Mouse (Mus musculus): ENCODE measurements at regions not wholly inside any gene's neighbourhood (a gene's known extent, or its start where the extent isn't known, plus 50 kb on each side); places are given as distances from the start of the nearest gene placed in this dataset.
A peak's percentile ranks its signal among the peaks of the same experiment; 100 is the strongest.

GRCm38 (mm10) chr6:147726987-147727386 lies 251.4 kb downstream of the Ccdc91 start:
- Histone ChIP-seq H3K4me1 (ENCODE audit: control insufficient read depth, insufficient read depth, low read length) (no peaks in the 10 kb centered on the region), H3K4me3 (ENCODE audit: insufficient read depth, low read depth, low read length) (no peak overlapping the region), H3K27me3 (ENCODE audit: control insufficient read depth, insufficient read depth, low read length) (no peaks in the 10 kb centered on the region), H3K36me3 (ENCODE audit: control insufficient read depth, insufficient read depth, low read length) (no peaks in the 10 kb centered on the region), H3K27ac (replicated peaks; ENCODE audit: insufficient read depth, low read depth, low read length) (no peak overlapping the region), H3K79me2 (ENCODE audit: control insufficient read depth, insufficient read depth, low read length) (no peaks in the 10 kb centered on the region), H3K9ac (ENCODE audit: low read depth, low read length) (no peak overlapping the region)
- WGBS: 82% methylated on average over 4 of the region's 4 CpGs
- no peak for DNase-seq (ENCODE audit: extremely low read depth, low read depth, low spot score)
- TF ChIP-seq CTCF (IDR thresholded peaks at IDR 0.05; ENCODE audit: low read depth, low read length): no peak
- no peak for TF ChIP-seq POLR2A (IDR thresholded peaks at IDR 0.05; ENCODE audit: extremely low read depth, insufficient read depth, low read length)

GRCm38 (mm10) chr6:147727644-147728533 lies 252.3 kb downstream of the Ccdc91 start:
- WGBS: 87% methylated on average over 6 of the region's 6 CpGs
- no peak overlapping the region for H3K4me3 ChIP-seq (ENCODE audit: insufficient read depth, low read depth, low read length)
- no peaks in the 10 kb centered on the region for H3K36me3 ChIP-seq (ENCODE audit: control insufficient read depth, insufficient read depth, low read length)
- no peak overlapping the region for H3K9ac ChIP-seq (ENCODE audit: low read depth, low read length)
- H3K4me1 ChIP-seq (ENCODE audit: control insufficient read depth, insufficient read depth, low read length): no peaks in the 10 kb centered on the region
- no peak for DNase-seq (ENCODE audit: extremely low read depth, low read depth, low spot score)
- H3K79me2 ChIP-seq (ENCODE audit: control insufficient read depth, insufficient read depth, low read length): no peaks in the 10 kb centered on the region
- H3K27ac ChIP-seq (replicated peaks; ENCODE audit: insufficient read depth, low read depth, low read length): no peak overlapping the region
- H3K27me3 ChIP-seq (ENCODE audit: control insufficient read depth, insufficient read depth, low read length): no peaks in the 10 kb centered on the region
- TF ChIP-seq POLR2A (IDR thresholded peaks at IDR 0.05; ENCODE audit: extremely low read depth, insufficient read depth, low read length) (no peak), CTCF (IDR thresholded peaks at IDR 0.05; ENCODE audit: low read depth, low read length) (no peak)

- no peaks in the 10 kb centered on the region for H3K36me3 ChIP-seq (ENCODE audit: control insufficient read depth, insufficient read depth, low read length)
- no peaks in the 10 kb centered on the region for H3K4me1 ChIP-seq (ENCODE audit: control insufficient read depth, insufficient read depth, low read length)
- H3K27me3 ChIP-seq (ENCODE audit: control insufficient read depth, insufficient read depth, low read length): no peaks in the 10 kb centered on the region
- no peak overlapping the region for H3K4me3 ChIP-seq (ENCODE audit: insufficient read depth, low read depth, low read length)
- H3K79me2 ChIP-seq (ENCODE audit: control insufficient read depth, insufficient read depth, low read length): no peaks in the 10 kb centered on the region
- H3K9ac ChIP-seq (ENCODE audit: low read depth, low read length): no peak overlapping the region
- no peak for DNase-seq (ENCODE audit: extremely low read depth, low read depth, low spot score)
- no peak overlapping the region for H3K27ac ChIP-seq (replicated peaks; ENCODE audit: insufficient read depth, low read depth, low read length)
- TF ChIP-seq CTCF (IDR thresholded peaks at IDR 0.05; ENCODE audit: low read depth, low read length) (no peak), POLR2A (IDR thresholded peaks at IDR 0.05; ENCODE audit: extremely low read depth, insufficient read depth, low read length) (no peak)
Measured at GRCm38 (mm10) chr6:147729721-147730120, 254.1 kb downstream of the Ccdc91 start.

GRCm38 (mm10) chr6:147738621-147739325 lies 263.1 kb downstream of the Ccdc91 start:
- Histone ChIP-seq H3K27me3 (ENCODE audit: control insufficient read depth, insufficient read depth, low read length) (no peaks in the 10 kb centered on the region), H3K36me3 (ENCODE audit: control insufficient read depth, insufficient read depth, low read length) (no peaks in the 10 kb centered on the region)
- WGBS: 48% methylated on average over 5 of the region's 5 CpGs

GRCm38 (mm10) chr6:147741446-147741845 lies 265.8 kb downstream of the Ccdc91 start:
- Histone ChIP-seq H3K9ac (ENCODE audit: low read depth, low read length) (no peak overlapping the region), H3K27me3 (ENCODE audit: control insufficient read depth, insufficient read depth, low read length) (no peaks in the 10 kb centered on the region), H3K27ac (replicated peaks; ENCODE audit: insufficient read depth, low read depth, low read length) (no peak overlapping the region), H3K79me2 (ENCODE audit: control insufficient read depth, insufficient read depth, low read length) (no peaks in the 10 kb centered on the region), H3K4me3 (ENCODE audit: insufficient read depth, low read depth, low read length) (no peak overlapping the region), H3K36me3 (ENCODE audit: control insufficient read depth, insufficient read depth, low read length) (no peaks in the 10 kb centered on the region), H3K4me1 (ENCODE audit: control insufficient read depth, insufficient read depth, low read length) (no peaks in the 10 kb centered on the region)
- TF ChIP-seq POLR2A (IDR thresholded peaks at IDR 0.05; ENCODE audit: extremely low read depth, insufficient read depth, low read length): no peak
- TF ChIP-seq CTCF (IDR thresholded peaks at IDR 0.05; ENCODE audit: low read depth, low read length): no peak
- no peak for DNase-seq (ENCODE audit: extremely low read depth, low read depth, low spot score)
- 88% methylated on average over 7 of the region's 7 CpGs for WGBS

More at GRCm38 (mm10) chr6:147738621-147739325, 263.1 kb downstream of the Ccdc91 start:
- Histone ChIP-seq H3K9ac (ENCODE audit: low read depth, low read length) (no peak overlapping the region), H3K79me2 (ENCODE audit: control insufficient read depth, insufficient read depth, low read length) (no peaks in the 10 kb centered on the region), H3K4me1 (ENCODE audit: control insufficient read depth, insufficient read depth, low read length) (no peaks in the 10 kb centered on the region), H3K27ac (replicated peaks; ENCODE audit: insufficient read depth, low read depth, low read length) (no peak overlapping the region), H3K4me3 (ENCODE audit: insufficient read depth, low read depth, low read length) (no peak overlapping the region)
- TF ChIP-seq CTCF (IDR thresholded peaks at IDR 0.05; ENCODE audit: low read depth, low read length) (no peak), POLR2A (IDR thresholded peaks at IDR 0.05; ENCODE audit: extremely low read depth, insufficient read depth, low read length) (no peak)
- peak; percentile 40 for DNase-seq (ENCODE audit: extremely low read depth, low read depth, low spot score)
